Mouse (Mus musculus) brain, embryonic 14.5 days (tissue): Measurements from ENCODE around the gene Trim3.

Experiments
- CTCF ChIP-seq: fragments of 200-500 bp; IDR thresholded peaks from 2 replicates; pipeline ENCODE4 v1.5.1; 2012; ENCODE audit warnings: inconsistent platforms, mild to moderate bottlenecking, moderate library complexity, borderline replicate concordance; ENCODE audit not compliant: insufficient read depth, insufficient read length; ENCODE audit errors: extremely low read depth
- POLR2A ChIP-seq: fragments of 200-500 bp; IDR thresholded peaks from 2 replicates; pipeline ENCODE4 v1.6.1; 2012; ENCODE audit warnings: mild to moderate bottlenecking, inconsistent platforms, borderline replicate concordance; ENCODE audit not compliant: poor library complexity, insufficient read depth, insufficient read length, severe bottlenecking; ENCODE audit errors: extremely low read depth

- TF ChIP-seq CTCF (no peak), POLR2A (no peak)
Observed at GRCm38 (mm10) chr7:105608467-105608866, 24.9 kb downstream of the Trim3 start.
